Mouse (Mus musculus) lung, postnatal 0 days (tissue): Measurements from ENCODE around the gene Cdc26. TPM values are rescaled to one million over a fixed set of nuclear protein-coding genes. Genes with fewer than 3 reads are reported as not detected.

Experiments
- ATAC-seq: fragments of 200-750 bp; cut with Nextera tagmentation; 2 replicates; pipeline ENCODE4 v1.8.0; 2017; ENCODE audit warnings: moderate library complexity
- DNase-seq: peaks from one replicate; pipeline ENCODE4 v3.0.0-alpha.2; 2016; ENCODE audit warnings: low spot score
- H3K27ac ChIP-seq: fragments of 300-500 bp; sonication (generic); 2 replicates; pipeline ENCODE4 v1.5.1; 2014; ENCODE audit warnings: antibody characterized with exemption, mild to moderate bottlenecking, low read length, mixed read lengths
- H3K27me3 ChIP-seq: fragments of 300-500 bp; sonication (generic); replicated peaks from 2 replicates; pipeline ENCODE4 v1.6.1; 2014; ENCODE audit warnings: low read length, mixed read lengths; ENCODE audit not compliant: insufficient read depth
- H3K36me3 ChIP-seq: fragments of 300-500 bp; sonication (generic); 2 replicates; pipeline ENCODE4 v1.6.1; 2014; ENCODE audit warnings: low read length, mixed read lengths; ENCODE audit not compliant: insufficient read depth
- H3K4me1 ChIP-seq: fragments of 300-500 bp; sonication (generic); 2 replicates; pipeline ENCODE4 v1.6.1; 2014; ENCODE audit warnings: antibody characterized with exemption, low read depth, low read length, mixed read lengths; ENCODE audit not compliant: insufficient read depth
- H3K4me2 ChIP-seq: fragments of 300-500 bp; sonication (generic); replicated peaks from 2 replicates; pipeline ENCODE4 v1.6.1; 2014; ENCODE audit warnings: low read depth, mild to moderate bottlenecking, low read length, moderate library complexity, mixed read lengths
- H3K4me3 ChIP-seq: fragments of 300-500 bp; sonication (generic); 2 replicates; pipeline ENCODE4 v1.5.1; 2014; ENCODE audit warnings: low read depth, low read length
- H3K9ac ChIP-seq: fragments of 300-500 bp; sonication (generic); replicated peaks from 2 replicates; pipeline ENCODE4 v1.6.1; 2014; ENCODE audit warnings: low read depth, mild to moderate bottlenecking
- H3K9me3 ChIP-seq: fragments of 300-500 bp; sonication (generic); 2 replicates; pipeline ENCODE4 v1.6.1; 2016; ENCODE audit warnings: low read length, mixed read lengths
- CTCF ChIP-seq: IDR thresholded peaks from 2 replicates; pipeline ENCODE4 v1.5.1; 2016; ENCODE audit warnings: antibody characterized with exemption, mild to moderate bottlenecking
- EP300 ChIP-seq: IDR thresholded peaks from 2 replicates; pipeline ENCODE4 v1.6.1; 2016; ENCODE audit warnings: antibody characterized with exemption, mild to moderate bottlenecking, control low read depth
- WGBS: fragments of 180-500 bp; shearing (Covaris S2); extraction: QIAGEN DNeasy Blood & Tissue Kit; methylation state at CpG from one replicate; pipeline ENCODE4 v1.1.7; 2014; 5-methylcytosine and 5-hydroxymethylcytosine counted together
- polyA plus RNA-seq: library from polyadenylated mRNA; unstranded; fragments of >200 nt; fragmentation: Nextera tagmentation; extraction: Ambion mirVana; gene quantifications from 2 replicates; pipeline ENCODE4 v1.2.1, GENCODE M21; 2015

Cdc26 gene
- polyA plus RNA-seq, 1 experiment from 2014 or later = 94.2 TPM

DNA sequence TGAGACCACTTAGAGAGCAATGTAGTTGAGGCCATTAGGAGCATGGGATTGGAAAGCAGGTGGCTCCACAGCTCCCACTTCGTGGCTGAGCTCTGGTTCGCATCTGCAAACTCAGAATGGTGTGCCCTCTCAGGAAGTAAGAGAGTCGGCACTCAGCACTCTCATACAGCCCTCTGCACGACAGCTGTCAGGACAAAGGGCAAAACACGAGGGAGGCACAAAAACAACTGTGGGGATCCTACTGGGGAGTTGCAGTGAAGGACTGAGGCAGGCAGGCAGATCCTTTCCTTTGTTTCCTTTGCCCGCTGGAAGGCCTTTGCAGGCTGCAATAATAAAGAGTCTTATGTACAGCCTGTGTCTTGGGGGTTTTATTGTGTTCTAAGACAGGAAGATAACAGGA is 15.0 kb downstream of the Cdc26 start:
- Histone ChIP-seq H3K9ac (no peak overlapping the region), H3K27me3 (no peaks in the 10 kb centered on the region), H3K4me3 (no peak overlapping the region), H3K9me3 (no peaks in the 10 kb centered on the region), H3K4me2 (no peak overlapping the region), H3K27ac (no peak overlapping the region), H3K4me1 (no peaks in the 10 kb centered on the region), H3K36me3 (peaks cover 26% of the 10 kb centered on the region; the same call in 1 of the 2 replicates)
- DNase-seq = no peak
- no peak for ATAC-seq
- 75% methylated on average over 6 of the region's 6 CpGs for WGBS
- TF ChIP-seq CTCF (no peak), EP300 (no peak)

DNA sequence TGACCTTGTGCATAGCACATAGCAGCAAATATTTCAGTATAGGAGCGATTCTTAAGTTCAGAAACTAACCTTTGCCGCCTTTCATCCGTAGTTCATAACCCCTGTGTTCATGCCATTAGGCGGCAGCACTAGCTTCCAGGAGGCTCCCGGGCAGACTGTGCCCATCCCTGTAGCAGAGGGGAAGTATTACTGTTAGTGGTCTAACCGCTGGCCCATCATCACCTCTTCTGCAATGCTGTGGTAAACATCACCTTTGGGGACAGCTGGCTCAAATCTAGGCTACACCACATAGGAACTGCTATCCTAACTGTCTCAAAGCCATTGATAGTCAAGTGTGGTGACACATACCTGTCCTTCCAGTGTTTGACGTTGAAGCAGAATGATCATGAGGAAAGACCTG is 16.6 kb downstream of the Cdc26 start:
- H3K27ac ChIP-seq = no peak overlapping the region
- no peaks in the 10 kb centered on the region for H3K9me3 ChIP-seq
- 78% methylated on average over 7 of the region's 7 CpGs for WGBS
- H3K4me3 ChIP-seq = no peak overlapping the region
- TF ChIP-seq EP300 = no peak
- 0 out of 2 replicates have a peak, but pooled peaks have one; percentile 13 for TF ChIP-seq CTCF
- H3K27me3 ChIP-seq = no peaks in the 10 kb centered on the region
- ATAC-seq = no peak
- H3K4me1 ChIP-seq = no peaks in the 10 kb centered on the region
- no peak overlapping the region for H3K9ac ChIP-seq
- H3K36me3 ChIP-seq = peaks cover 27% of the 10 kb centered on the region
- no peak for DNase-seq
- no peak overlapping the region for H3K4me2 ChIP-seq

DNA sequence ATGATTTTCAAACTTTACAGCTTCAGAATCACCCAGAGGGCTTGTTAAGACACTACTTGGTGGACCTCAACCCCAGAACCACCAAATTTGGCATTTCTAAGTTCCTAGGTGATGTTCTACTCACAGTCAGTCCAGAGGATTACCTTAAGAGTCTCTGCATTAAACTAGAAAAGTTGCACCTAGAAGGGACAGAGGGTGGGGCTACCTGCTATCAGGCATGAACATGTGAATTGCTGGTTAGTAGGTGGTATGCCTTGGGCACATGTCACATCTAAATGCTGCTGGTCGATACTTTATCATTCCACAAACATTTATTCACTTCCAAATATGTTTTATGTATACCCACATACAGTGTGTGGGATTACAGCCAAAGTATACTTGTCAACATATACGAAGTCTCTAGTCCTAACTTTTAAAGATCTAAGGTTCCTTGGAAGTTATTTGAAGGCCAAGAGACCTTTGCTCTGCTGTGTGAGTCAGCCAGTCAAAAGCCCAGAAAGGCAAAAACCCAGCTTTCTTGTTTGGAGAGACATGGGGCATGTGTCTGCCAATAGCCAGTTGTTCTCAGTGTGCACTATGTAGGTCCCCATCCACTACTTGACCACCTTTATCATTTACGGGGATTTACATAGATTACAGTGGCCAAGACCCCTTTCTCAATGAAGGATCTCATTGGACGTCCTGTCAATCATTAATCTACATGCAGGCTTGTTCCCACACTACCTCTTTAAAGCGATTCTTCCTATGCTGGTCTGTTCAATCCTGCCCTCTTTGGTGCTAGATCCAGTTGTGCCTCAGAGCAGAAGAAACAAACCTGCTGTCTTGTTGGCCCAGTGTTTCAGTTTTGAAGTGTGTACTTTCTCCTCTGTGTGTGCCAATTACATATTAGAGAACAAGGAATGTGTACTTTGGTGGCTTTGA is 18.6 kb downstream of the Cdc26 start:
- H3K4me1 ChIP-seq = no peaks in the 10 kb centered on the region
- TF ChIP-seq EP300 = no peak
- TF ChIP-seq CTCF = no peak
- H3K36me3 ChIP-seq = peaks cover 20% of the 10 kb centered on the region
- no peak overlapping the region for H3K4me3 ChIP-seq
- no peak overlapping the region for H3K9ac ChIP-seq
- no peaks in the 10 kb centered on the region for H3K27me3 ChIP-seq
- no peak overlapping the region for H3K4me2 ChIP-seq
- no peak overlapping the region for H3K27ac ChIP-seq
- ATAC-seq (no peak), DNase-seq (peak; percentile 14)
- WGBS = 68% methylated on average over 5 of the region's 5 CpGs
- H3K9me3 ChIP-seq = no peaks in the 10 kb centered on the region

DNA sequence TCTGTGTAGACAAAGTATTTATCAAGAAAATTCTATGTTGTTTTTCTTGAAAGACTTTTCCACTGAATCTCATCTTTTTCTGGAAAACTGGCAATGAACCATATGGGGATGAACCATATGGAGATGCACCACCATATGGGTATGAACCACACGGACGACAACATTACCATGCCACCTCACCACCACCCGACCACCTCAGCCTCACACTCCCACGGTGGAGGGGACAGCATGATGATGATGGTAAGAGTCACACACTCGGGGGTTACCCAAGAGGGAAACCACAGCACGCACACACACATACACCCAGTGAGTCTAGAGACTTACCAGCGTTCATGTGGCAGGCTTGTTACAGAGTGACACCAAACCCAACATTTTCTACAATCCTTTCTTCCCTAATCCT is 23.0 kb downstream of the Cdc26 start:
- DNase-seq (no peak), ATAC-seq (no peak)
- Histone ChIP-seq H3K27me3 (no peaks in the 10 kb centered on the region), H3K27ac (no peak overlapping the region), H3K9ac (no peak overlapping the region), H3K36me3 (peaks cover 14% of the 10 kb centered on the region), H3K9me3 (no peaks in the 10 kb centered on the region), H3K4me2 (no peak overlapping the region), H3K4me3 (no peak overlapping the region), H3K4me1 (no peaks in the 10 kb centered on the region)
- TF ChIP-seq CTCF = no peak
- 95% methylated on average over 7 of the region's 7 CpGs for WGBS

DNA sequence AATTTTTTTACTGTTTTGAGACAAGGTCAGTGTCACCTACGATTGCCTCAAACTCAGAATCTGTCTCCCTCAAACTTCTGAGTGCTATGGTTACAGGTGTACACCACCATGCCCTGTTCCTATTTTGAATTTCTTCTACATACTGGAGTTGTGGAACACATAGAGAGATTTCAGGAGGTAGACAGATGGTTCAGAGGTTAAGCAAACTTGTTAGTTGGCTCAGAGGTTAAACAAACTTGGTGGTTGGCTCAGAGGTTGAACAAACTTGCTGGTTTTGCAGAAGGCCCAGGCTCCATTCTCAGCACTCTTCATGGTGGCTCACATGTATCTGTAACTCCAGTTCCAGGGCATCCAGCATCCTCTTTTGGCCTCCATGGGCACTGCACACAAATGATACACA is 24.3 kb downstream of the Cdc26 start:
- ATAC-seq = no peak
- DNase-seq = no peak
- Histone ChIP-seq H3K27me3 (no peaks in the 10 kb centered on the region), H3K27ac (no peak overlapping the region), H3K9ac (no peak overlapping the region), H3K4me1 (no peaks in the 10 kb centered on the region), H3K36me3 (peaks cover 14% of the 10 kb centered on the region), H3K9me3 (no peaks in the 10 kb centered on the region), H3K4me3 (no peak overlapping the region), H3K4me2 (no peak overlapping the region)
- 71% methylated on average over 1 of the region's 1 CpGs for WGBS
- TF ChIP-seq CTCF = no peak
- TF ChIP-seq EP300 = no peak

DNA sequence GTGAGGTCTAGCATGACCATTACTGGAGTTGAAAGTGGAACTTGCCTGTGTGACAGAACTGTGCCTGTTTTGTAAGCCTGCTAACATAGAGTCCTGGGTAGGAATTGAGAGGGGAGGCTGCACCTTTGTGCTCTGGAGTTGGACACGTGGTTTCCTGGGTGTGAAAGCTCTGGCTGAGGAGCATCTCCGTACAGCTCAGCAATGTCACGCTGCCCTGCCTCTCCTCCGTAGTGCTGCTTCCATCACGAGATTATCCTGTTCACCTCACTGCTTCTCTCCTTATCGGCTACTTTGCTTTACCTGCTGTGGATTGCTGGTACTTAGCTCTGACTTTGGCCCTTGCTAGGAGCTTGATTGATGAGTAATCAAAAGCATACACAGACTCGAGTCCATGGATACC is 24.7 kb downstream of the Cdc26 start:
- Histone ChIP-seq H3K27me3 (no peaks in the 10 kb centered on the region), H3K4me3 (no peak overlapping the region), H3K9ac (no peak overlapping the region), H3K27ac (no peak overlapping the region), H3K4me1 (no peaks in the 10 kb centered on the region), H3K4me2 (no peak overlapping the region), H3K36me3 (peaks cover 13% of the 10 kb centered on the region), H3K9me3 (no peaks in the 10 kb centered on the region)
- no peak for DNase-seq
- no peak for ATAC-seq
- WGBS = 52% methylated on average over 7 of the region's 7 CpGs
- no peak for TF ChIP-seq CTCF
- TF ChIP-seq EP300 = no peak
